Mouse (Mus musculus) embryonic facial prominence, embryonic 11.5 days (tissue): ENCODE measurements at regions not wholly inside any gene's neighbourhood (a gene's known extent, or its start where the extent isn't known, plus 50 kb on each side); places are given as distances from the start of the nearest gene placed in this dataset.
A peak's percentile ranks its signal among the peaks of the same experiment; 100 is the strongest.

Source experiments
- ATAC-seq: fragments of 200-750 bp; cut with Nextera tagmentation; replicated peaks from 2 replicates; pipeline ENCODE4 v1.8.0; 2017; ENCODE audit warnings: low read depth; ENCODE audit not compliant: insufficient number of reproducible peaks, low FRiP score, low TSS enrichment
- DNase-seq: peaks from one replicate; pipeline ENCODE4 v3.0.0-alpha.2; 2015; ENCODE audit warnings: low spot score
- H3K27ac ChIP-seq: fragments of 300-500 bp; sonication (generic); replicated peaks from 2 replicates; pipeline ENCODE4 v1.5.1; 2014; ENCODE audit warnings: mild to moderate bottlenecking, low read depth, low read length, control low read depth
- H3K27me3 ChIP-seq: fragments of 300-500 bp; sonication (generic); 2 replicates; pipeline ENCODE4 v1.6.1; 2014; ENCODE audit warnings: mild to moderate bottlenecking, low read length, moderate library complexity, mixed read lengths; ENCODE audit not compliant: control insufficient read depth, insufficient read depth
- H3K36me3 ChIP-seq: fragments of 300-500 bp; sonication (generic); replicated peaks from 2 replicates; pipeline ENCODE4 v1.6.1; 2014; ENCODE audit warnings: low read depth, mild to moderate bottlenecking, low read length, moderate library complexity, mixed read lengths; ENCODE audit not compliant: control insufficient read depth, insufficient read depth
- H3K4me1 ChIP-seq: fragments of 300-500 bp; sonication (generic); 2 replicates; pipeline ENCODE4 v1.6.1; 2014; ENCODE audit warnings: low read length, mixed read lengths; ENCODE audit not compliant: control insufficient read depth, insufficient read depth
- H3K4me2 ChIP-seq: fragments of 300-500 bp; sonication (generic); 2 replicates; pipeline ENCODE4 v1.6.1; 2014; ENCODE audit warnings: low read depth, mild to moderate bottlenecking, control low read depth, low read length, moderate library complexity
- H3K4me3 ChIP-seq: fragments of 300-500 bp; sonication (generic); 2 replicates; pipeline ENCODE4 v1.5.1; 2014; ENCODE audit warnings: low read depth, low read length, control low read depth
- H3K9ac ChIP-seq: fragments of 300-500 bp; sonication (generic); replicated peaks from 2 replicates; pipeline ENCODE4 v1.6.1; 2014; ENCODE audit warnings: mild to moderate bottlenecking, control low read depth, low read length
- H3K9me3 ChIP-seq: fragments of 300-500 bp; sonication (generic); replicated peaks from 2 replicates; pipeline ENCODE4 v1.6.1; 2016; ENCODE audit warnings: mild to moderate bottlenecking, low read length, inconsistent platforms, mixed read lengths; ENCODE audit not compliant: control insufficient read depth
- WGBS: fragments of 180-500 bp; shearing (Covaris S2); extraction: QIAGEN DNeasy Blood & Tissue Kit; methylation state at CpG from one replicate; pipeline ENCODE4 v1.1.7; 2014; 5-methylcytosine and 5-hydroxymethylcytosine counted together

DNA sequence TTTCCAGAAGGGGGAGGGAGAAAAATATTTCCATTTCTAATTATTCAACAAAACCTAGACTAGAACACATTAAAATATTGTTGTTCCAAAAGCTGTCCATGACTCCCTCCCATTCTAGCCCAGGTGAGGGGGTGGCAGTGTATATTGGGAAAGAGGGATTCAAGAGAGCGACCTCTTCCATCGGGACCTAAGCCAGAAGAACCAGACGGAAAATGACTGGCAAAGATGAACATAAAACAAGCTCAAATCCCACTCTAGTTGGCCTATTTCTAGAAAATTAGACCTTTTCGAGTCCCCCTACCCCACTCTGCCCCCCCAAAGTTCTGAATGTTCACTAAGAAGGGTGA lies 84.3 kb upstream of the Hsd17b12 start:
- Histone ChIP-seq H3K9ac (no peak overlapping the region), H3K4me1 (peaks cover 8% of the 10 kb centered on the region), H3K36me3 (no peaks in the 10 kb centered on the region), H3K4me3 (no peak overlapping the region; the same call in 1 of the 2 replicates), H3K9me3 (no peaks in the 10 kb centered on the region), H3K4me2 (no peak overlapping the region), H3K27me3 (peaks cover 77% of the 10 kb centered on the region), H3K27ac (no peak overlapping the region)
- 3% methylated on average over 4 of the region's 4 CpGs for WGBS
- DNase-seq (no peak), ATAC-seq (no peak)

DNA sequence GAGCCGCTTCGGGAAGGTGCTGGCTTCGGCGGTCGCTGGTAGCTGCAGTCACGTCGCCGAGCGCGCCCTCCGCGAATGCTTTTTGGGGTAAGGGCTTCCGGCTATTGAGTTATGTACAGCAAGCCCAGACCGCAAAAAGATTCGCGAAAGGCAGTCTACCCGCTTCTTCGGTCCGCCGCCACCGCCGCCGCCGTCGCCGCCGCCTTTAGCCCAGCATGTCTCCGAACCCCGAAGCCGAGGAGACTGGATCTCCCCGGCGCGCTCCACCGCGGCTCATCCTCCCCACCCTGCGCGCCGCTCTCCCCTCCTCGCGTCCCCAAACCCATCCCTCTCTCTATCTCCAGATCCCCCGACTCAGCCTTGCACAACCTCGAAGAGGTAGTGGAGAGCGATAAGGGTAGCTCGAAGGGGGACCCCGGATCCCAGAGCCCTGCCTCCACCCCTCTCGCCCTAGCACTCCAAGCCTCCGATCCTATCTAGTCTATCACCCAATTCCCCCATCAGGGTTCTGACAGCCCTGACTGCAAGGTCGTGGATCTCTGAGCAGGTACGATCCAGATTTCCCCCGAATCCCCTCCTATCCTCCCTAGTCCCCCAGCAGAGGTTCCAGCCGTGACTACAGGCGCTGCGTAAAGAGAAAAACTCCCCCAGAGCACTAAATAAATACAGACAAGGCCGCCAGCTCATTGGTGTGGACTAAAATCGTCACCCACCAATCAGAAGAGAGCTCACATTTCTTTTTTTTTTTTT lies 83.7 kb upstream of the Hsd17b12 start:
- no peak overlapping the region for H3K9ac ChIP-seq
- H3K9me3 ChIP-seq, result no peaks in the 10 kb centered on the region
- peak; percentile 45 for DNase-seq
- H3K4me3 ChIP-seq, result peak overlapping the region; percentile 30
- no peaks in the 10 kb centered on the region for H3K36me3 ChIP-seq
- peaks cover 72% of the 10 kb centered on the region for H3K27me3 ChIP-seq
- ATAC-seq, result 0 out of 2 replicates have a peak, but pooled peaks have one; percentile 4
- H3K4me2 ChIP-seq, result peak overlapping the region; percentile 70
- no peak overlapping the region for H3K27ac ChIP-seq
- under 1% methylated on average over 49 of the region's 55 CpGs for whole genome bisulfite sequencing
- H3K4me1 ChIP-seq, result peaks cover 8% of the 10 kb centered on the region

- no peaks in the 10 kb centered on the region for H3K36me3 ChIP-seq
- H3K4me2 ChIP-seq, result no peak overlapping the region
- no peak for DNase-seq
- H3K4me3 ChIP-seq, result no peak overlapping the region
- WGBS, result 2% methylated on average over 17 of the region's 17 CpGs
- peaks cover 8% of the 10 kb centered on the region for H3K4me1 ChIP-seq
- no peaks in the 10 kb centered on the region for H3K9me3 ChIP-seq
- H3K9ac ChIP-seq, result no peak overlapping the region
- H3K27me3 ChIP-seq, result peaks cover 63% of the 10 kb centered on the region
- ATAC-seq, result no peak
- H3K27ac ChIP-seq, result no peak overlapping the region
Observed at GRCm38 (mm10) chr2:94240411-94240810, 82.6 kb upstream of the Hsd17b12 start.

- 13% methylated on average over 9 of the region's 9 CpGs for WGBS
- no peak overlapping the region for H3K27ac ChIP-seq
- H3K4me2 ChIP-seq, result no peak overlapping the region
- ATAC-seq (no peak), DNase-seq (no peak)
- no peak overlapping the region for H3K9ac ChIP-seq
- H3K27me3 ChIP-seq, result peaks cover 56% of the 10 kb centered on the region
- no peaks in the 10 kb centered on the region for H3K36me3 ChIP-seq
- no peak overlapping the region for H3K4me3 ChIP-seq
- H3K4me1 ChIP-seq, result peaks cover 8% of the 10 kb centered on the region
- no peaks in the 10 kb centered on the region for H3K9me3 ChIP-seq
Observed at GRCm38 (mm10) chr2:94239573-94239972, 81.8 kb upstream of the Hsd17b12 start.

DNA sequence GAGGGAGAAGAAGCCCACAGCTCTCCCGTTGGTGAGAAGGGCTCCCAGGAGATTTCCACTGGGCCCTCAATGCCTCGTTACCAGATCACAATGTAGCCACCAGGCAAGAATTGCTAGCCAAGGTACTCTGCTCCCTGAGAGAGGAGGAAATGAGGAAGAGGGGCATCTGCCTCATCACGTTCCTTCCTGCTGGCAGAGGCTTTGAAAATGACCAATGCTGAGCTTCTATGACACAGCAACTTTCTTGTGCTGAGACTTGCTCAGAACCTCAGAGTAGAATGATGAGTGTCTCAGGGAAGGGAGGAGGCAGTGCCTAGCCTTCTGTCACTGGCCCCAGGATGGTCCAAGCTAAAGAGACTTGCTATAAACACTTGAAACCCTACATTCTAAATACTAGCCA lies 78.7 kb upstream of the Hsd17b12 start:
- no peak for DNase-seq
- Histone ChIP-seq H3K4me1 (peaks cover 3% of the 10 kb centered on the region; the same call in 1 of the 2 replicates), H3K4me2 (no peak overlapping the region), H3K9ac (no peak overlapping the region), H3K9me3 (no peaks in the 10 kb centered on the region), H3K27ac (no peak overlapping the region), H3K27me3 (peaks cover 30% of the 10 kb centered on the region), H3K36me3 (no peaks in the 10 kb centered on the region), H3K4me3 (no peak overlapping the region)
- ATAC-seq, result no peak
- 45% methylated on average over 3 of the region's 3 CpGs for WGBS

GRCm38 (mm10) chr2:94233597-94233996 lies 75.8 kb upstream of the Hsd17b12 start:
- 91% methylated on average over 7 of the region's 7 CpGs for WGBS
- Histone ChIP-seq H3K9ac (no peak overlapping the region), H3K36me3 (no peaks in the 10 kb centered on the region), H3K9me3 (no peaks in the 10 kb centered on the region), H3K4me2 (no peak overlapping the region), H3K27me3 (peaks cover 6% of the 10 kb centered on the region), H3K4me3 (no peak overlapping the region), H3K27ac (no peak overlapping the region), H3K4me1 (no peaks in the 10 kb centered on the region)
- DNase-seq (no peak), ATAC-seq (no peak)

DNA sequence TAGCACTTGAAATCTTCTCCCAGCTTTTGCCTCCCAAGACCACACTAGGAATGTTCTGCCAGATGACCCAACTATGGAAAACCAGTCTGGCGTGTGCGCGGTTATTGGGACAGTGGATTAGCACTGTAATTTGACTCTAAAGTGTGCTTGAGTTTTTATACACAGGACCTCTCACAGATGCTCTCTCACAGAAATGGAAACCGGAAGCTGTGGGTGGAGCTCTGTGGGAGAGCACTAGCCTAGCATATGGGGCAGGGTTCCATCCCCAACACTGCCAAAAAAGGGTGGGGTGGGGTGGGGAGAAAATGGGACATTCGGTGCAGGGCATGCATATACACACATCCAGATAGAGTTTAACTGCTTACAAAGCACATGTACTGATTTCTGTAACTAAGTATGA lies 61.7 kb upstream of the Hsd17b12 start:
- no peak overlapping the region for H3K9ac ChIP-seq
- 60% methylated on average over 5 of the region's 5 CpGs for WGBS
- ATAC-seq, result no peak

GRCm38 (mm10) chr2:94217481-94217880 lies 59.7 kb upstream of the Hsd17b12 start:
- 92% methylated on average over 3 of the region's 3 CpGs for WGBS
- Histone ChIP-seq H3K4me3 (no peak overlapping the region), H3K9me3 (no peaks in the 10 kb centered on the region), H3K27me3 (no peaks in the 10 kb centered on the region), H3K36me3 (no peaks in the 10 kb centered on the region), H3K4me2 (no peak overlapping the region), H3K27ac (no peak overlapping the region), H3K4me1 (no peaks in the 10 kb centered on the region), H3K9ac (no peak overlapping the region)
- DNase-seq (no peak), ATAC-seq (no peak)

More for the DNA sequence above, 61.7 kb upstream of the Hsd17b12 start:
- no peak for DNase-seq
- H3K4me1 ChIP-seq, result no peaks in the 10 kb centered on the region
- no peak overlapping the region for H3K4me3 ChIP-seq
- no peaks in the 10 kb centered on the region for H3K9me3 ChIP-seq
- H3K27me3 ChIP-seq, result no peaks in the 10 kb centered on the region
- H3K27ac ChIP-seq, result no peak overlapping the region
- no peaks in the 10 kb centered on the region for H3K36me3 ChIP-seq
- no peak overlapping the region for H3K4me2 ChIP-seq
